10 mouse cellular contexts compared by ENCODE assay signal in genomic region chr2:93018854-93019253, GRCm38 (mm10). TPM values are rescaled to one million over a fixed set of nuclear protein-coding genes. Genes with fewer than 3 reads are reported as not detected.
DNase-seq lines count a peak whose midpoint lies in the region; ATAC-seq lines count a peak whose summit lies in the region.
"Had no signal": no experiment of that assay in that cellular context is flagged by ENCODE, and none has a peak within 500 bp of the region (broad histone marks: within the 10 kb centered on the region; RNA-seq: fewer than 3 reads in every experiment).

No protein-coding gene starts in this region.

- H3K9me3 ChIP-seq in hindbrain, embryonic 13.5 days: peaks cover 9% of the 10 kb centered on the region
- H3K9me3 ChIP-seq in hindbrain, embryonic 11.5 days (ENCODE audit: control insufficient read depth, low read length): no peaks in the 10 kb centered on the region
- H3K9me3 ChIP-seq in midbrain, embryonic 15.5 days: no peaks in the 10 kb centered on the region

- H3K27me3 ChIP-seq in hindbrain, embryonic 13.5 days: no peaks in the 10 kb centered on the region
- H3K27me3 ChIP-seq in hindbrain, embryonic 11.5 days (ENCODE audit: control insufficient read depth, insufficient read depth, low read length): peaks cover 3% of the 10 kb centered on the region; the same call in 1 of the 2 replicates
- H3K27me3 ChIP-seq in midbrain, embryonic 15.5 days (replicated peaks): no peaks in the 10 kb centered on the region

- DNase-seq in hindbrain, embryonic 11.5 days (ENCODE audit: low spot score): no peak
- DNase-seq in right cerebral cortex, postnatal 10 days (ENCODE audit: low spot score in 2 of 2): peak; percentile 68 to 74
- DNase-seq in right cerebral cortex, adult 18-20 months: no peak
- DNase-seq in cerebellum, postnatal 36 days: peak; percentile 69 to 72
- no peak for DNase-seq in frontal cortex, adult 2 months (ENCODE audit: extremely low spot score in 1 of 2, low spot score in 1 of 2)
- DNase-seq in embryo, embryonic 9.5 days (ENCODE audit: extremely low spot score): no peak
- DNase-seq: spleen, adult 18-20 months had no signal

- WGBS in hindbrain, embryonic 13.5 days: 69% methylated on average over 5 of the region's 5 CpGs
- 76% methylated on average over 5 of the region's 5 CpGs for WGBS in hindbrain, embryonic 11.5 days
- WGBS in midbrain, embryonic 15.5 days: 53% methylated on average over 5 of the region's 5 CpGs

- no peak overlapping the region for H3K27ac ChIP-seq in hindbrain, embryonic 13.5 days
- H3K27ac ChIP-seq in hindbrain, embryonic 11.5 days (ENCODE audit: low read depth, low read length): no peak overlapping the region
- H3K27ac ChIP-seq in midbrain, embryonic 15.5 days: no peak overlapping the region
- H3K27ac ChIP-seq: midbrain, embryonic 12.5 days had no signal

- peaks cover 17% of the 10 kb centered on the region for H3K36me3 ChIP-seq in hindbrain, embryonic 13.5 days
- no peaks in the 10 kb centered on the region for H3K36me3 ChIP-seq in hindbrain, embryonic 11.5 days (ENCODE audit: control insufficient read depth, insufficient read depth, low read length)
- H3K36me3 ChIP-seq in midbrain, embryonic 15.5 days (replicated peaks): no peaks in the 10 kb centered on the region

- 0 out of 2 replicates have a peak overlapping the region, but pooled peaks have one; percentile 13 for H3K9ac ChIP-seq in hindbrain, embryonic 13.5 days
- no peak overlapping the region for H3K9ac ChIP-seq in hindbrain, embryonic 11.5 days (ENCODE audit: low read depth, low read length)
- H3K9ac ChIP-seq in midbrain, embryonic 15.5 days: 0 out of 2 replicates have a peak overlapping the region, but pooled peaks have one; percentile 1
- H3K9ac ChIP-seq: midbrain, embryonic 12.5 days had no signal

- ATAC-seq in hindbrain, embryonic 13.5 days (ENCODE audit: low FRiP score): no peak
- ATAC-seq in hindbrain, embryonic 11.5 days (ENCODE audit: low FRiP score): no peak
- no peak for ATAC-seq in midbrain, embryonic 15.5 days (replicated peaks)

- H3K4me3 ChIP-seq in hindbrain, embryonic 13.5 days: no peak overlapping the region
- H3K4me3 ChIP-seq in hindbrain, embryonic 11.5 days (ENCODE audit: low read depth, low read length): no peak overlapping the region
- H3K4me3 ChIP-seq in midbrain, embryonic 15.5 days: no peak overlapping the region
- H3K4me3 ChIP-seq: midbrain, embryonic 12.5 days had no signal

- no peak overlapping the region for H3K4me2 ChIP-seq in hindbrain, embryonic 13.5 days
- H3K4me2 ChIP-seq in hindbrain, embryonic 11.5 days (replicated peaks; ENCODE audit: low read depth, low read length): no peak overlapping the region
- H3K4me2 ChIP-seq in midbrain, embryonic 15.5 days: no peak overlapping the region
- H3K4me2 ChIP-seq: midbrain, embryonic 12.5 days had no signal

- H3K4me1 ChIP-seq in hindbrain, embryonic 13.5 days (replicated peaks): peaks cover 27% of the 10 kb centered on the region
- peaks cover 5% of the 10 kb centered on the region for H3K4me1 ChIP-seq in hindbrain, embryonic 11.5 days (replicated peaks; ENCODE audit: control insufficient read depth, insufficient read depth, low read length)
- peaks cover 23% of the 10 kb centered on the region for H3K4me1 ChIP-seq in midbrain, embryonic 15.5 days

RNA-seq across cellular contexts. Expression of gene Prdm11, which starts 27.1 kb away (rescaled TPM):
- polyA plus RNA-seq in hindbrain, embryonic 13.5 days (2015; fragmentation: Nextera tagmentation; extraction: Ambion mirVana): 1.8 and 1.9 TPM in 2 replicates
- polyA plus RNA-seq in hindbrain, embryonic 11.5 days (2014; fragmentation: Nextera tagmentation; extraction: Ambion mirVana): 1.5 and 2.2 TPM in 2 replicates
- polyA plus RNA-seq in midbrain, embryonic 15.5 days (2015; fragmentation: Nextera tagmentation; extraction: Ambion mirVana): 3.5 and 3.7 TPM in 2 replicates
- 7.9 and 8.0 TPM in 2 replicates for polyA plus RNA-seq in frontal cortex, adult 2 months (2012; rRNA removed)

Comparison
In these comparisons a context has a peak if more than half of its experiments do, and no peak if none do; other contexts are left out.
1. DNase-seq: peak in right cerebral cortex, postnatal 10 days (2 of 2) and cerebellum, postnatal 36 days (2 of 2); none in hindbrain, embryonic 11.5 days (single experiment), right cerebral cortex, adult 18-20 months (single experiment), frontal cortex, adult 2 months (0 of 2) and embryo, embryonic 9.5 days (single experiment).